Mouse (Mus musculus) adrenal gland, adult 18-20 months (tissue): Measurements from ENCODE around the gene Siae. TPM values are rescaled to one million over a fixed set of nuclear protein-coding genes. Genes with fewer than 3 reads are reported as not detected.
A peak's percentile ranks its signal among the peaks of the same experiment; 100 is the strongest.

Experiments
- DNase-seq, 2 experiments: peaks; one replicate each; pipeline ENCODE4 v3.0.0; 2021 to 2022; ENCODE audit warnings: low spot score in 2 of 2
- total RNA-seq, 2 experiments: library from RNA; stranded (reverse); gene quantifications; 1 replicate in 1 of 2; 2 replicates in 1 of 2; pipeline ENCODE4 v1.2.3; 2021

Siae gene
- total RNA-seq, 2 experiments from 2014 or later: 16.2 to 17.7 TPM

DNA sequence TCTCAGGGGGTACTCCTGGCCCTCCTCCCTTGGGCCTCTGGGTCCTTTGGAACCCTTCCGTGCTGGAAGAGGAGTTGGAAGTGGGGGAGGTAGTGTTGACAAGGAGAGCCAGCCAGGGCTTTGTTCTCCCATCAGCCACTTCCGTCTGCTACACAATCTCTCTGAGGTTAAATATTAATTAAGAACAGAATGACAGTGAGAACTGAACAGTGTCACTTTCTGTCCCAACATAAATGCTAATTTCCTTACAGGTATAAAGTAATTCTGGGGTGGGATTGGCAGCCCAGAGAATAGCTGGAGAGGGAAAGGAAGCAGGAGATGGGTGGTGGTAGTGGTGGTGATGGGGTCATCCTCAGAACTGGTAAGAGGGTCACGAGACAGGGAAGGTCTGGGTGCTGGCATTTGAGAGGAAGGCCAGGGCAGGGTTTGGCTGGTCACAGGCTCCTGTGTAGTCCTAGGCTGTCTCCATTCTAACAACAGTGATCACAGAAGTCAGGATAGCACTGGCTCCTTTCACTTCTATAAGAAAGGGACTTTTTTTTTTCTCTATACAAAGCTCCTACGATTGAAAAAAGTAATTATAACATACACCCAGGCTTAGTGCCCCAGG is 13.2 kb downstream of the Siae start:
- no peak for DNase-seq

- DNase-seq: no peak
Observed at GRCm38 (mm10) chr9:37569231-37569835, 13.8 kb downstream of the Siae start.

DNA sequence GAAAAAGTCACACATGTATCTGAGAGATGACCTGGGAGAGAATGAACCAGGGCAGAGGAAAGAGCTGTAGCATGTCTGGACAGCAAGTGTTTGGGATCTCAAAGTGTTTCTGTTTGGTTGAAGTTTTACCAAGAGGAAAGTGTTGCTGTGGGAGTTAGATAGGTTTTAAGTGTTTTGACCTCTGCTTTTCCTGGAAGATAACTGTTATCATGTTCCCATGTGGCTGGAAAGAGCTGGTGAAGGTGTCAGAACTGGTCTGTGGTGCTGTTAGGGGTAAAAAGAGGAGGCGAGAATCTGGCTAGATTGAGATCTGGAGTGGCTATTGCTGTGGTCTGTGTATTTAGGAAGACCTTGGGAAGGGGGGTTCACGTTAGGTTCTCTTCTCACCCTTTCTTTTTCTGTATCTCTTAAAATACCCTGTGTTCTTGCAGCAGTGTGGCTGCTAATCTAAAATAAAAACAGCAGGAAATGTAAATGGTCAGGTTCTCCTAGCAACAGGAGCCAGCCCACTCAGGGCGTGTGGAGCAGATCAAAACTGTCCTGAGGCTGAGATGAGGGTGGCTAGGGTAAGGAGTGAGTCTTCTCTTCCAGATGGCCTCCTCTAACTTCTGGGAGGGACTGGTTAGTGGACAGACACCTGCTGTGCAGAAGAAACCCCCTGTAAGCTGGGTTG is 16.8 kb downstream of the Siae start:
- no peak for DNase-seq

- no peak for DNase-seq
Observed at GRCm38 (mm10) chr9:37576436-37576930, 21.0 kb downstream of the Siae start.

- no peak for DNase-seq
Observed at GRCm38 (mm10) chr9:37583594-37583993, 28.1 kb downstream of the Siae start.

DNA sequence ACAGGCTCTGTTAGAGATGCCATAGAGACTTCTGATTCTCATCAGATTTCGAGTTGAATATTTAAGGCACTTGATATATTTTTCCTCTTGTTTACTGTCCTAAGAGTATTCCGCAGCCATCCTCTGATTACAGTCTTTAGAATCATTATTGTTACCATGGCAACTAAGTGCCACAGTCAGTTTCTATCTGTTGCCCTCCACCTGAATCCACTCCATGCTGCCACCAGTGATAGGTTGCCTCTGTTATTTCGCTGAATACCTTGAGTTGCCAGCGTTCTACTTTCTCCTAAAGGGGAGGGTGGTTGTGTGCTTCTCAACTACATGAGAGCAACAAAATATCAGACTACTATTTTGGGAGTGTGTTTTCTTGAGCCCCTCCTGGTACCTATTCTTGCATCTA is 31.2 kb downstream of the Siae start:
- DNase-seq: no peak

GRCm38 (mm10) chr9:37590381-37590780 is 34.9 kb downstream of the Siae start:
- no peak for DNase-seq

- no peak for DNase-seq
Observed at GRCm38 (mm10) chr9:37592025-37592424, 36.5 kb downstream of the Siae start.

DNA sequence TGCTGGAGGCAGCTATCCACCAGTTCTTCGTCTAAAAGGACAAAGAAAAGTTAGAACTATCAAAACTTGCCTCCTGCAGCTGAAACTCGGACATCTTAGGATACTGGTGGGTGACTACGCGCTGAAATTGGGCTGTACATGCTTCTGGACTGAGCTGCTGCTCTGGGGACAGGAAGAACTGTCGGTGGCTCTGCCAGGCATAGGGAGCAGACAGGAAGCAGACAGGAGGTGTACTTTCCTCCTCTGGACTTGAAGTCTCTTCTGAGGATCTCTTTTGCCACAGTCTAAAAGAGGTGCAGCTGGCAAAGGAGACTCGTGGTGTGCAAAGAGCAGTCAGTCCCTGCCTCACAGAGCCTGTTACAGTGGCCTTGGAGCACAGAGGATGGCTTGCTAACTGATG is 37.1 kb downstream of the Siae start:
- DNase-seq: no peak

DNA sequence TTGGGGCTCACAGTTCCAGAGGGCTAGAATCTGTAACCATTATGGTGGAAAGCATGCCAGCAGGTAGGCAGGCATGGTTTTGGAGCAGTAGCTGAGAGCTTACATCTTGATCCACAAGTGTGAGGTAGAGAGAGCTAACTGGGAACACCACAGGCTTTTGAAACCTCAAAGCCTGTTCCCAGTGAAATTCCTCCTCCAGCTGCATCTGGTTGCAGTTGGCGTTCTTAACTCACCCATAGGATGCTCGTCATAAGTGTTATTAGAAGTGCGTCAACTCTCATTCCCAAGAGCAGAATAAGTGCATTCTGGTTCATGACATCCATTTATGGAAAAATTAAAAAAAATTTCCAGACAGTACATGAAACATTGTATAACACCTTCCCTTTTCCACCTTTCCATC is 38.2 kb downstream of the Siae start:
- no peak for DNase-seq

- no peak for DNase-seq
Observed at GRCm38 (mm10) chr9:37595570-37595969, 40.1 kb downstream of the Siae start.

DNA sequence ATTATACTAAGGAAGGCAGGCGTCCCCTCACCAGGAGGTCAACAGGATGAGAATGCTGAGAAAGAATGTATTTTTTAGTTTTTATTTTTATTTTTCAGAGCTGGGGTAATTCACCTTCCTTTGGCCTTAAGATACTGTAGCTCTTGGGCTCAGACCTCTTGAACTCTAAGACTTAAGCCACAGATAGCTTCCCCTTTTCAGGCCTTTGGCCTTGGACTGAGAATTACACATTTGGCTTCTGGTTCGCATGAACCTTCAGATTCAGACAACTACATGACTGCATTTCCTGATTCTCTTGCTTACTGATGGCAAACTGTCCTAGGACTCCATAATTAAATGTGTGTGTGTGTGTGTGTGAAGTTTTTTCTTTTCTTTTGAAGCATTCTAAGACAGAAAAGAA is 43.1 kb downstream of the Siae start:
- no peak for DNase-seq

- DNase-seq: no peak
Observed at GRCm38 (mm10) chr9:37600538-37601205, 45.2 kb downstream of the Siae start.

- DNase-seq: no peak
Observed at GRCm38 (mm10) chr9:37605089-37605488, 49.6 kb downstream of the Siae start.

DNA sequence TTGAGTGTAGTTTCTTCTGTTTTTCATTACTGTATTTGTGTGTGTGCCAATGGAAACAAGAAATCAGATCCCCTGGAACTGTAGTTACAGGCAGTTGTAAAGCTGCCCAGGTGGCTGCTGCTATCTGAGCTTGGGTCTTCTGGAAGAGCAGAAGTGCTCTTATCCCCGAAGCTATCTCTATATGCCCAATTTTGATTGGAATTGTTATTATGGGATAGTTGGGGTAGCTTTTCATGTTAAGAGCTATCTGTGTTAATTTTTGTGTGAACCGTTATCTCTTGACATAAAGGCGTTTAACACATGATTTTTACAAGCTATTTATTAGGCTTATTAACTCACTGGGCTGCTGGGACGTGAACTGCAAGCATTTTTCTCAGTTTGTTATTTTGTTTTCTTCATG is 54.1 kb downstream of the Siae start:
- DNase-seq: no peak

GRCm38 (mm10) chr9:37613182-37613910 is 57.8 kb downstream of the Siae start, which contains the start of gene Spa17:
Gene Spa17, minus strand, starts transcription at chr9:37613722.
- peak; percentile 84 to 86 for DNase-seq

GRCm38 (mm10) chr9:37613911-37614280 is 58.4 kb downstream of the Siae start:
- no peak for DNase-seq

- no peak for DNase-seq
Observed at GRCm38 (mm10) chr9:37614316-37614715, 58.8 kb downstream of the Siae start.

DNA sequence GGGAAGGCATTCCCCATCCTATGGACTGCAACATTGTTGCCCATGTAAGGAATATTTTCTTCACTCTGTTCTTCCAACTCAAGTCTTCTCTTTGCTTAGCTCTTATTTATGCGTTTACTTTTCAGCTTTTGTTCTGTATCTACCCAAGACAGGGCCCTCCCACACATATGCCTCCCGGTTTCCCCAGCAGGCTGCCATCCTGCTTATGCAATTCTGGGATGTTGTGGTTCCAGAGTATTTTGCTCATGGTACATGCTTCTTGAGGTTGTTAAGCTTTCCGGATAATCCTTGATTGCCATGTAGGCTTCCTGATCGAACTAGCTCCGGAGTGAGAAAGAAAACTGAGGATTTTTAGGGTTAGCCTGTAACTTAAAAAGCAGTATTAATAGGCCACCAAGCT is 59.7 kb downstream of the Siae start:
- no peak for DNase-seq

- DNase-seq: no peak
Observed at GRCm38 (mm10) chr9:37616770-37617169, 61.3 kb downstream of the Siae start.

GRCm38 (mm10) chr9:37621290-37621689 is 65.8 kb downstream of the Siae start:
- no peak for DNase-seq
